Comparison of ENCODE assay signal across 8 mouse cellular contexts in genomic region chr4:151861806-151862739, GRCm38 (mm10). TPM values are rescaled to one million over a fixed set of nuclear protein-coding genes. Genes with fewer than 3 reads are reported as not detected.
A peak's percentile ranks its signal among the peaks of the same experiment; 100 is the strongest.
DNase-seq lines count a peak whose midpoint lies in the region; ATAC-seq lines count a peak whose summit lies in the region.

Camta1 (minus strand) TSS chr4:151861876.

- ATAC-seq in forebrain, embryonic 14.5 days, result peak; percentile 97
- peak; percentile 97 for ATAC-seq in neural tube, embryonic 15.5 days (ENCODE audit: low FRiP score)

- peak within 1 kb of the TSS; percentile 74 for H3K4me3 ChIP-seq in forebrain, embryonic 14.5 days (ENCODE audit: low read depth, low read length)
- peak within 1 kb of the TSS; percentile 74 for H3K4me3 ChIP-seq in neural tube, embryonic 15.5 days (replicated peaks)

- H3K4me1 ChIP-seq in forebrain, embryonic 14.5 days (ENCODE audit: control insufficient read depth, insufficient read depth, low read length), result peaks cover 7% of the 10 kb centered on the region; the same call in 1 of the 2 replicates
- peaks cover 45% of the 10 kb centered on the region for H3K4me1 ChIP-seq in neural tube, embryonic 15.5 days

- H3K4me2 ChIP-seq in forebrain, embryonic 14.5 days (ENCODE audit: low read length), result peak within 1 kb of the TSS; percentile 89
- peak within 1 kb of the TSS; percentile 94 for H3K4me2 ChIP-seq in neural tube, embryonic 15.5 days

- DNase-seq in ES-CJ7 (ENCODE audit: low read depth, low spot score), result peak; percentile 100
- DNase-seq in cerebellum, adult 11 months, result peak; percentile 100
- peak; percentile 100 for DNase-seq in forebrain, embryonic 14.5 days (ENCODE audit: low spot score)
- peak; percentile 99 for DNase-seq in heart, postnatal 14 days
- DNase-seq in layer of hippocampus, adult 11-12 months (ENCODE audit: low spot score), result peak; percentile 100
- peak; percentile 100 for DNase-seq in lung, adult 18-20 months
- DNase-seq in testis, postnatal 14 days (ENCODE audit: low spot score), result peak; percentile 100

- WGBS in forebrain, embryonic 14.5 days, result under 1% methylated on average over 83 of the region's 85 CpGs
- under 1% methylated on average over 83 of the region's 85 CpGs for WGBS in neural tube, embryonic 15.5 days

- H3K9me3 ChIP-seq in forebrain, embryonic 14.5 days (replicated peaks; ENCODE audit: control insufficient read depth, low read length), result no peaks in the 10 kb centered on the region
- H3K9me3 ChIP-seq in neural tube, embryonic 15.5 days (replicated peaks), result no peaks in the 10 kb centered on the region

- H3K27me3 ChIP-seq in forebrain, embryonic 14.5 days (replicated peaks; ENCODE audit: control insufficient read depth, insufficient read depth, low read length), result no peaks in the 10 kb centered on the region
- no peaks in the 10 kb centered on the region; the same call in 1 of the 2 replicates for H3K27me3 ChIP-seq in neural tube, embryonic 15.5 days (replicated peaks)

- peak within 1 kb of the TSS; percentile 76 for H3K9ac ChIP-seq in forebrain, embryonic 14.5 days (ENCODE audit: low read length)
- H3K9ac ChIP-seq in neural tube, embryonic 15.5 days (replicated peaks), result peak within 1 kb of the TSS; percentile 87

- peak within 1 kb of the TSS; percentile 85 for H3K27ac ChIP-seq in forebrain, embryonic 14.5 days (ENCODE audit: low read depth, low read length)
- H3K27ac ChIP-seq in neural tube, embryonic 15.5 days (replicated peaks), result peak within 1 kb of the TSS; percentile 95

- intact Hi-C loops in heart, postnatal 14 days (cut with DNase I), result loop anchor here (2.0 to 5.0 kb wide), 2 partner anchors 39 to 60 kb away; no protein-coding TSS in a partner anchor

- H3K36me3 ChIP-seq in forebrain, embryonic 14.5 days (ENCODE audit: control insufficient read depth, insufficient read depth, low read length), result no peaks in the 10 kb centered on the region
- no peaks in the 10 kb centered on the region for H3K36me3 ChIP-seq in neural tube, embryonic 15.5 days

RNA-seq across cellular contexts. Expression of gene Camta1, which starts in this region (rescaled TPM):
- polyA plus RNA-seq in forebrain, embryonic 14.5 days (2014; fragmentation: Nextera tagmentation; extraction: Ambion mirVana), result 123 and 125 TPM in 2 replicates
- 100 to 1,000 TPM; 193 to 199 TPM for total RNA-seq in heart, postnatal 14 days (2021)
- 158 and 161 TPM in 2 replicates for polyA plus RNA-seq in neural tube, embryonic 15.5 days (2015; fragmentation: Nextera tagmentation; extraction: Ambion mirVana)

Comparison
In these comparisons a context has a peak if more than half of its experiments do, and no peak if none do; other contexts are left out.
1. Peak in every context shown above with its lines: DNase-seq, ATAC-seq, H3K4me3 ChIP-seq and H3K27ac ChIP-seq.